Mouse (Mus musculus): ENCODE data around the gene Sult2a6. TPM values are rescaled to one million over a fixed set of nuclear protein-coding genes. Genes with fewer than 3 reads are reported as not detected.

The Sult2a6 gene
- 1 to 10 TPM in 1 of 2 experiments, not detected in 1; 2.4 TPM for total RNA-seq (2021)
- long read RNA-seq, experiment 1: 0 reads
- long read RNA-seq, experiment 2: 0 reads

GRCm38 (mm10) chr7:14254770-14255169 is at the start of gene Sult2a6:
TSS of gene Sult2a6 (minus strand) at chr7:14254870.
- DNase-seq (ENCODE audit: low spot score in 2 of 2): no peak

GRCm38 (mm10) chr7:14215231-14215630 is 39.4 kb downstream of the Sult2a6 start:
- DNase-seq (ENCODE audit: low spot score in 2 of 2): no peak

- no peak for DNase-seq (ENCODE audit: low spot score in 2 of 2)
These were observed 51.3 kb downstream of the Sult2a6 start for GRCm38 (mm10) chr7:14203417-14203816.

- DNase-seq (ENCODE audit: low spot score in 2 of 2): no peak
These were observed 52.2 kb downstream of the Sult2a6 start for GRCm38 (mm10) chr7:14202487-14202886.

Other genes with a start within 250 kb of the Sult2a6 start
- gene Sult2a3, start 131.8 kb downstream of the Sult2a6 start, total RNA-seq (2021): under 1 TPM in 1 of 2 experiments, not detected in 1; 0.90 TPM
- not detected for gene Obox8, start 78.7 kb upstream of the Sult2a6 start, total RNA-seq (2021)
- gene Sult2a8, start 191.9 kb upstream of the Sult2a6 start, total RNA-seq (2021): 1 to 10 TPM in 1 of 2 experiments, under 1 TPM in 1; 0.42 to 5.9 TPM
- not detected for gene Sult2a7, start 239.4 kb upstream of the Sult2a6 start, total RNA-seq (2021)

All from adrenal gland, postnatal 4 days (tissue).